Mouse (Mus musculus) intestine, embryonic 16.5 days (tissue): ENCODE data around the gene Zfp119a. TPM values are rescaled to one million over a fixed set of nuclear protein-coding genes. Genes with fewer than 3 reads are reported as not detected.
A peak's percentile ranks its signal among the peaks of the same experiment; 100 is the strongest.
"Not testable (repeated sequence)": the region's sequence is repeated elsewhere in the genome, so short reads cannot be mapped to it uniquely, and the experiment has no call there.

Source experiments
- ATAC-seq: fragments of 200-750 bp; cut with Nextera tagmentation; 2 replicates; pipeline ENCODE4 v1.8.0; 2017; ENCODE audit warnings: moderate TSS enrichment, moderate library complexity
- H3K27ac ChIP-seq: fragments of 300-500 bp; sonication (generic); 2 replicates; pipeline ENCODE4 v1.5.1; 2014; ENCODE audit warnings: mild to moderate bottlenecking, low read length
- H3K27me3 ChIP-seq: fragments of 300-500 bp; sonication (generic); replicated peaks from 2 replicates; pipeline ENCODE4 v1.6.1; 2014; ENCODE audit warnings: low read length, control low read depth, mixed read lengths; ENCODE audit not compliant: control insufficient read depth, insufficient read depth
- H3K36me3 ChIP-seq: fragments of 300-500 bp; sonication (generic); 2 replicates; pipeline ENCODE4 v1.6.1; 2014; ENCODE audit warnings: low read length, control low read depth; ENCODE audit not compliant: control insufficient read depth, insufficient read depth
- H3K4me1 ChIP-seq: fragments of 300-500 bp; sonication (generic); 2 replicates; pipeline ENCODE4 v1.6.1; 2014; ENCODE audit warnings: low read length, control low read depth, mixed read lengths; ENCODE audit not compliant: control insufficient read depth, insufficient read depth
- H3K4me2 ChIP-seq: fragments of 300-500 bp; sonication (generic); 2 replicates; pipeline ENCODE4 v1.6.1; 2014; ENCODE audit warnings: low read depth, low read length, control low read depth
- H3K4me3 ChIP-seq: fragments of 300-500 bp; sonication (generic); 2 replicates; pipeline ENCODE4 v1.5.1; 2014; ENCODE audit warnings: mild to moderate bottlenecking, low read length
- H3K9ac ChIP-seq: fragments of 300-500 bp; sonication (generic); 2 replicates; pipeline ENCODE4 v1.6.1; 2014; ENCODE audit warnings: low read depth, low read length
- H3K9me3 ChIP-seq: fragments of 300-500 bp; sonication (generic); 2 replicates; pipeline ENCODE4 v1.6.1; 2016; ENCODE audit warnings: low read length, control low read depth; ENCODE audit not compliant: control insufficient read depth
- WGBS: fragments of 180-500 bp; shearing (Covaris S2); extraction: QIAGEN DNeasy Blood & Tissue Kit; methylation state at CpG from one replicate; pipeline ENCODE4 v1.1.7; 2014; 5-methylcytosine and 5-hydroxymethylcytosine counted together
- polyA plus RNA-seq: library from polyadenylated mRNA; unstranded; fragments of >200 nt; fragmentation: Nextera tagmentation; extraction: Ambion mirVana; gene quantifications from 2 replicates; pipeline ENCODE4 v1.2.1, GENCODE M21; 2015

The Zfp119a gene
- 5.1 and 5.7 TPM in 2 replicates for polyA plus RNA-seq

DNA sequence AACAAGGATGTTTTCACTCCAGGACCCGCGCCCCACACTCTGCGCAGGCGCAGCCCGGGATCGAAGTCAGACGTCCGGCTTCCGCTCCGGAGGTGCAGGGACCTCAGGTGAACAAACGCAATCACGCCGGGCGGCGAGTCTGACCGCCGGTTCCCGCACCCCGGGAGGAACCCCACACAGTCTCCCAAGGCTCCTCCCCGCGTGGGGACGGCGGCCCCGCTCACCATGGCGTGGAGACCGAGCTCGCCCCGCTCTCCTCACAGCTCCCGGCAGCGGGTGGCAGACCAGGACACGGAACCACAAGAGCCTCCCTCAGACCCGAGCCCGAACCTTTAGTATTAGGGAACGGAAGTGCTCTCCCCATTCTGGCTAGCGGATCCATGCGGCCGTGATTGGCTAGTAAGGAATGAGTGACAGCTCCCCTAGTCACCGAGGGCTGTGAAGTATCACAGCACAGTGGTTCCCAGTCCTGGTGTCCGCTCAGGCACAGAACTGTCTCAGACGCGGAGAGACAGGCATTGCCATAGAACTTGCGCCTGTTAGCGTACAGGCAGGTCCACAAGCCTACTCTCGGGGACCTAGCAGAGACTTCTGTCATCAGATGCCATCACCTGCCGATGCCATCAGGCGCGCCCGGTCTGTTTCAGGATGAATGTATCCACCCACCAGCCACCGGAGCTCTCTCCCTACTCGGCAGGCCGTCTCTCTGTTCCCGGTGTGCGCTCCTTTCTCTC is at the start of gene Zfp119a:
TSS of gene Zfp119a (minus strand) at position 295 of the 734 bp plus-strand sequence.
- H3K4me2 ChIP-seq: peak within 1 kb of the TSS; percentile 63
- H3K9ac ChIP-seq: peak within 1 kb of the TSS; percentile 74
- H3K4me1 ChIP-seq, H3K9me3 ChIP-seq, H3K27me3 ChIP-seq, H3K36me3 ChIP-seq: not testable (repeated sequence)
- peak within 1 kb of the TSS; percentile 57 for H3K4me3 ChIP-seq
- WGBS: under 1% methylated on average over 34 of the region's 53 CpGs
- H3K27ac ChIP-seq: peak within 1 kb of the TSS; percentile 65
- ATAC-seq: peak; percentile 100

DNA sequence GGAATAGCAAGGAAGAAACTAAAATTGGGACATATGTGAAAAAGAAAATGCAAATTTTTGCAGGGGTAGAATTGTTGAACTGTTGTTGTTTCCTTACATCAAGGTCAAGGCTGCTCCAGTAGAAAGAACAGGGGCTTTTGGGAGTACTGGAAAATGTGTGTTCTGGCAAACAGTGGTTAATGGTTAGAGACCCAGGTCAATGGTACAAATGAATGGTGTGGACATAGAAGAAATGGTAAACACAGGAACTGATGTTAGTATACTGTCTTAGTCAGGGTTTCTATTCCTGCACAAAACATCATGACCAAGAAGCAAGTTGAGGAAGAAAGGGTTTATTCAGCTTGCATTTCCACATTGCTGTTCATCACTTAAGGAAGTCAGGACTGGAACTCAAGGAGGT is 27.9 kb upstream of the Zfp119a start:
- H3K4me2 ChIP-seq: no peak overlapping the region
- no peak for ATAC-seq
- H3K9me3 ChIP-seq: no peaks in the 10 kb centered on the region
- no peaks in the 10 kb centered on the region for H3K4me1 ChIP-seq
- H3K27me3 ChIP-seq: no peaks in the 10 kb centered on the region
- no peak overlapping the region for H3K9ac ChIP-seq
- H3K27ac ChIP-seq: no peak overlapping the region
- H3K36me3 ChIP-seq: no peaks in the 10 kb centered on the region
- H3K4me3 ChIP-seq: no peak overlapping the region

DNA sequence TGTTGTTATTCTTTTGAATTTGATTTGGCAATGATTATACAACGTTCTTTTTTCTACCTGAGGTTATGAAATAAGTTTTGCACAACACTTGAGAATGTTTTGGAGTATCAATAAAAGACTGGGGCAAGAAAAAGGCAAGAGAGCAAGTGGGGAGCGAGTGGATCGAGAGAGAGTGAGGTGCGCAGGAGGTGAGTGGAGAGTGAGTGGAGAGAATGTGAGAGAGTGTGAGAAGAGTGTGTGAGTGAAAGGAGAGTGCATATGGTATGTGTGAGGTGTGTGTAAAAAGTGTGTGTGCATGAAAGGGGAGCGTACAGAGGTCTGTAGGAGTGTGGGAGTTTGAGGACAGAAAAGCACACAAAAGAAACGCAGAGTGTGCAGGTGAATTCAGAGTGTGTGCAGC is 25.4 kb upstream of the Zfp119a start:
- no peak overlapping the region for H3K4me3 ChIP-seq
- H3K4me2 ChIP-seq: no peak overlapping the region
- WGBS: 67% methylated on average over 6 of the region's 6 CpGs
- no peak overlapping the region; the same call in 1 of the 2 replicates for H3K27ac ChIP-seq
- no peaks in the 10 kb centered on the region for H3K4me1 ChIP-seq
- no peaks in the 10 kb centered on the region for H3K9me3 ChIP-seq
- no peaks in the 10 kb centered on the region for H3K36me3 ChIP-seq
- no peak overlapping the region for H3K9ac ChIP-seq
- H3K27me3 ChIP-seq: no peaks in the 10 kb centered on the region
- ATAC-seq: peak; percentile 81

DNA sequence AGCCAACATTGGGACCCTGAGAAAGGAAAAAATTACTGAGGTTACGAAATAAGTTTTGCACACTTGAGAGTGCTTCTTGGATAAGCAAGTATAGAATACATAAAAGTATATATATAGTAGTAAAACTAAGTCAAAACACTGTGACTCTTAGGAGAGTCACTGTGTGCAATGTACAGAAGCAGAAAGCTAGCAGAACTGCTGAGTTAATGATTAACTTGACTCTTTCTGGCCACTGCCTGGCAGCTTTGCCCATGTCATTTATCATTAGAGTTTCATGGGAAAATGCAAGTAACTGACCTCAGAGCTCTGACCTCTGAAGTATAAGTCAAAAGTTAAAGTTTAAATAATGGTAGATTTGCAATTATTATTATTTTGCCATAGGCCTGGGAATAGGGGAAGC is 25.0 kb upstream of the Zfp119a start:
- Histone ChIP-seq H3K4me1 (no peaks in the 10 kb centered on the region), H3K27me3 (no peaks in the 10 kb centered on the region), H3K27ac (no peak overlapping the region), H3K4me3 (no peak overlapping the region), H3K9me3 (no peaks in the 10 kb centered on the region), H3K36me3 (no peaks in the 10 kb centered on the region), H3K9ac (no peak overlapping the region), H3K4me2 (no peak overlapping the region)
- ATAC-seq: peak; percentile 86
- WGBS: 73% methylated on average over 1 of the region's 1 CpGs

DNA sequence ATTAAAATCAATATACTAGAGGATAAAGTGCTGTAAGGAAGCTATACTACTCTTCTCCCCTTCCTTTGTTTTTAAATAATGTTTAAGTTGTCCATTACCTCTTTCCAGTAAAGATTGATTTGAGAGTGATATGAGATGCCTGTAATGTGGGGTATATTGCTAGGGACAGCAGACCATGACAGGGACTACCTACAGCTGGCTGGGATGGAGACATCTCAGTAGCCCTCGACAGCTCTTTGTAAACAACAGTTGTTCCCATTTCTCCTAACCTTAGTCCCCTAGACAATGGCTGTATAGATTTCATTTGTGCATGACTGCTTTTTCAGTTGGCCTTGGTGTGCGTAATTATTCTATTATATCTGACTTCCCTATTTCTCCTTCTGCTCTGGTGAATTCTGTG is 24.4 kb upstream of the Zfp119a start:
- Histone ChIP-seq H3K9ac (no peak overlapping the region), H3K9me3 (no peaks in the 10 kb centered on the region), H3K36me3 (0 out of 2 replicates have a peak, but pooled peaks cover 3% of the 10 kb centered on the region), H3K27ac (no peak overlapping the region), H3K27me3 (no peaks in the 10 kb centered on the region), H3K4me2 (no peak overlapping the region), H3K4me3 (no peak overlapping the region), H3K4me1 (no peaks in the 10 kb centered on the region)
- ATAC-seq: no peak
- 50% methylated on average over 2 of the region's 2 CpGs for WGBS

DNA sequence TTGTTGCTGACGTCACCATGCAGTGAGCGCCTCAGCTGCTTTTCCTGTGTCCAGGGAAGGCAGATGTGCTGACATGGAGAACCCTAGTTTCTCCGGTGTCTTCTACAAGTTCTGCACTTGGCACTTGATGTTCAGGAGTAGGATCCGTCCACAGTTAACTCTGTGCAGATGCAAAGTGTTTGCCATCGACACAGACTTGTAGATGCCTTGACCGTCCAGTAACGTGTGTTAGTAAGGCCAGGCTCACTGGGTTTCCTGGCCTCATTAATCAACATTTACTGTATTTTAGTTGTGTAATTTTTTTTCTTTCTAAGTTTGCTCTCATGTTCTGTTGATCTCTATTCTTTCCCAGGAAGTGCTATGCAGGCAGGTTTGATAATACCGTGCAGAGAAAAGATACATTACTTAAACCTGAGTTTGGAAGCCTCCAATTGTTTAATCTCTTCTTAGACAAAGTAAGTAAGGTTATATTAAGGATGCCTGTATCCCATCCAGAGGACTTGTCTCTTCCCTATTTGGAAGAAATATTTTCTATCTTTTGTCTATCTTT is 13.8 kb upstream of the Zfp119a start:
- peak overlapping the region; percentile 53 for H3K9ac ChIP-seq
- not testable (repeated sequence) for H3K4me1 ChIP-seq, H3K27me3 ChIP-seq, H3K27ac ChIP-seq, H3K36me3 ChIP-seq, H3K9me3 ChIP-seq, ATAC-seq
- H3K4me2 ChIP-seq: peak overlapping the region; percentile 56
- WGBS: 9% methylated on average over 6 of the region's 8 CpGs
- peak overlapping the region; percentile 53 for H3K4me3 ChIP-seq

DNA sequence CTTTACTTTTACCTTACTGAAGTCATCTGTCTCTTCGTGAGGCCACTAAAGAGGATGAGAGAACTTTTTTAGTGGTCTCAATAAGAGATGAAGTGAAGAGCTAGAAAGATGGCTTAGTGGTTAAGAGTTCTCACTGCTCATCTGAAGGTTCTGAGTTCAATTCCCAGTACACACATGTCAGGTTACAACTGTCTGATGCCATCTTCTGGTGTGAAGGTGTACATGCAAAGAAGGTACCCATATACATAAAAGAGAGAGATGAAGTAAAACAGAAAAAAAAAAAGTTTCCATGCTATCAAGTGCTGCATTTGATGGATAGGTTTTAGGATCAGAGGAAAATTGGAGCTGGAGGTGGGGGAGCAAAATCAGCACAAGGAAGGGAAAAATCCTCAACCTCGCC is 6.2 kb upstream of the Zfp119a start:
- Histone ChIP-seq H3K27me3 (peaks cover 2% of the 10 kb centered on the region; the same call in 1 of the 2 replicates), H3K9me3 (no peaks in the 10 kb centered on the region), H3K9ac (no peak overlapping the region), H3K4me1 (no peaks in the 10 kb centered on the region), H3K36me3 (no peaks in the 10 kb centered on the region), H3K4me3 (no peak overlapping the region), H3K27ac (no peak overlapping the region), H3K4me2 (no peak overlapping the region)
- 57% methylated on average over 2 of the region's 2 CpGs for WGBS
- ATAC-seq: no peak

DNA sequence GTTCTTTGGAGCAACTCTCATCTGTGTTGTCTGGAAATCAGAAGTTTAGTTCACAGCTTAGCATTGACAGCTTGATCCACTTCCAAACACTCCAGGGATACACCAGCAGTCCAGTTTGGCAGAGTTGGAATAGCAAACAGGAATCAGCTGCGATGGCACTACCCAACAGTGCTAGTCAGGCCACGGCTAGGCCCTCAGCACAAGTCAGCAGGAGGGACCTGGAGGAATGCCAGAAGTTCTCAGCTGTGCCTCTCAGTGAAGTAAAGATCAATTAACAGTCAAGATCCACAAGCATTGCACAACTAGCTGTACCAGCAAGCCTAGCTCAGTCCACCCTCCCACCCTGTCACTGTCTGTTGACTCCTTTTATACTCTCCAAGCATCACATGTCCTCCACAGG is 4.9 kb upstream of the Zfp119a start:
- no peaks in the 10 kb centered on the region for H3K9me3 ChIP-seq
- H3K4me1 ChIP-seq: no peaks in the 10 kb centered on the region
- H3K4me2 ChIP-seq: no peak overlapping the region
- H3K27ac ChIP-seq: no peak overlapping the region
- 0 out of 2 replicates have a peak, but pooled peaks cover 2% of the 10 kb centered on the region for H3K27me3 ChIP-seq
- 46% methylated on average over 2 of the region's 2 CpGs for WGBS
- ATAC-seq: no peak
- H3K36me3 ChIP-seq: no peaks in the 10 kb centered on the region
- H3K4me3 ChIP-seq: no peak overlapping the region
- no peak overlapping the region for H3K9ac ChIP-seq

DNA sequence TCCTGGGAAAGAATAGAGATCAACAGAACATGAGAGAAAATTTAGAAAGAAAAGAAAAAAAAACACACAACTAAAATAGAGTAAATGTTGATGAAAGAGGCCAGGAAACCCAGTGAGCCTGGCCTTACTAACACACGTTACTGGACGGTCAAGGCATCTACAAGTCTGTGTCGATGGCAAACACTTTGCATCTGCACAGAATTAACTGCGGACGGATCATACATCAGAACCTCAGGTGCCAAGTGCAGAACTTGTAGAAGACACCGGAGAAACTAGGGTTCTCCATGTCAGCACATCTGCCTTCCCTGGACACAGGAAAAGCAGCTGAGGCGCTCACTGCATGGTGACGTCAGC is 471 bp downstream of the Zfp119a start:
- H3K36me3 ChIP-seq, H3K9me3 ChIP-seq, H3K4me1 ChIP-seq, ATAC-seq, H3K27me3 ChIP-seq: not testable (repeated sequence)
- 1% methylated on average over 6 of the region's 8 CpGs for WGBS
- peak overlapping the region; percentile 65 for H3K27ac ChIP-seq
- H3K4me2 ChIP-seq: peak overlapping the region; percentile 63
- H3K9ac ChIP-seq: peak overlapping the region; percentile 60
- peak overlapping the region; percentile 57 for H3K4me3 ChIP-seq

DNA sequence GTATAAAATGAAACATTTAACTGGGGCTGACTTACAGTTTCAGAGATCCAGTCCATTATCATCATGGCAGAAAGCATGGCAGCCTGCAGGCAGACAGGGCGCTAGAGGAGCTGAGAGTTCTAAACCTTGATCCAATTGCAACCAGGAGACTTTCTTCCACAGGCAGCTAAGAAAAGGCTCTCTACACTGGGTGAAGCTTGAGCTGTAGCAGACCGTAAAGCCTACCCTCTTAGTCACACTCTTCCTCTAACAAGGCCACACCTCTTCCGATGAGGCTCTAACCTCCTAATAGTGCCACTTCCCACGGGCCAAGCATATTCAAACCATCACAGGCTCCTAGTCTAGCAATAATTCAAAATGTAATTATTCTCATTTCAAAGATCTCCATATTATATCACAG is 1.5 kb downstream of the Zfp119a start:
- Histone ChIP-seq H3K27me3 (no peaks in the 10 kb centered on the region), H3K9me3 (no peaks in the 10 kb centered on the region), H3K4me1 (no peaks in the 10 kb centered on the region), H3K27ac (no peak overlapping the region), H3K4me3 (no peak overlapping the region), H3K4me2 (no peak overlapping the region), H3K36me3 (no peaks in the 10 kb centered on the region), H3K9ac (no peak overlapping the region)
- 89% methylated on average over 4 of the region's 4 CpGs for WGBS
- ATAC-seq: no peak
